Comparison of ENCODE assay signal across 9 mouse cellular contexts in genomic region chr17:48738708-48739107, GRCm38 (mm10).
DNase-seq lines count a peak whose midpoint lies in the region; ATAC-seq lines count a peak whose summit lies in the region.
"Had no signal": no experiment of that assay in that cellular context is flagged by ENCODE, and none has a peak within 500 bp of the region (broad histone marks: within the 10 kb centered on the region; RNA-seq: fewer than 3 reads in every experiment).

No protein-coding gene starts in this region.

- no peaks in the 10 kb centered on the region for H3K4me1 ChIP-seq in kidney, embryonic 16.5 days (ENCODE audit: insufficient read depth, low read length)

- 74% methylated on average over 5 of the region's 5 CpGs for WGBS in kidney, embryonic 16.5 days

- DNase-seq in kidney, adult 11 months: peak; percentile 18
- peak; percentile 28 for DNase-seq in ZHBTc4 (ENCODE audit: low read depth, low spot score)
- peak; percentile 1 for DNase-seq in kidney, postnatal 14 days
- DNase-seq in retina, embryonic 14.5 days (ENCODE audit: low spot score): peak; percentile 11
- no peak for DNase-seq in cerebellum, postnatal 36 days
- DNase-seq in gastrocnemius, adult 18-20 months (ENCODE audit: low spot score): no peak
- no peak for DNase-seq in cerebellum, postnatal 25 days
- DNase-seq: embryo, embryonic 11 days had no signal

- no peaks in the 10 kb centered on the region; the same call in 1 of the 2 replicates for H3K9me3 ChIP-seq in kidney, embryonic 16.5 days (ENCODE audit: low read length)

- no peak overlapping the region for H3K4me2 ChIP-seq in kidney, embryonic 16.5 days (replicated peaks; ENCODE audit: low read depth, low read length)

- ATAC-seq in kidney, embryonic 16.5 days (ENCODE audit: low FRiP score, low TSS enrichment): no peak

- no peak overlapping the region for H3K27ac ChIP-seq in kidney, embryonic 16.5 days (ENCODE audit: low read length)

- no peak overlapping the region for H3K9ac ChIP-seq in kidney, embryonic 16.5 days (replicated peaks; ENCODE audit: low read length)

- H3K4me3 ChIP-seq in kidney, embryonic 16.5 days (ENCODE audit: low read length): no peak overlapping the region

- H3K36me3 ChIP-seq in kidney, embryonic 16.5 days (ENCODE audit: insufficient read depth, low read length): no peaks in the 10 kb centered on the region

- no peaks in the 10 kb centered on the region for H3K27me3 ChIP-seq in kidney, embryonic 16.5 days (ENCODE audit: insufficient read depth, low read length)

Comparison
In these comparisons a context has a peak if more than half of its experiments do, and no peak if none do; other contexts are left out.
1. DNase-seq: peak in kidney, adult 11 months (single experiment), ZHBTc4 (single experiment), kidney, postnatal 14 days (single experiment) and retina, embryonic 14.5 days (single experiment); none in cerebellum, postnatal 36 days (0 of 2), gastrocnemius, adult 18-20 months (single experiment) and cerebellum, postnatal 25 days (0 of 2).